Mouse (Mus musculus) small intestine, adult 2 months (tissue): Measurements from ENCODE around the gene Morf4l2. TPM values are rescaled to one million over a fixed set of nuclear protein-coding genes. Genes with fewer than 3 reads are reported as not detected.

Experiments used
- H3K27ac ChIP-seq: fragments of 200-500 bp; 2 replicates; pipeline ENCODE4 v1.5.1; 2012; ENCODE audit warnings: low read depth, low read length, control low read depth, inconsistent platforms; ENCODE audit not compliant: insufficient read depth
- H3K27me3 ChIP-seq: fragments of 200-500 bp; 2 replicates; pipeline ENCODE4 v1.6.1; 2012; ENCODE audit warnings: mild to moderate bottlenecking, moderate library complexity, low read length, inconsistent platforms; ENCODE audit not compliant: control insufficient read depth, insufficient read depth
- H3K36me3 ChIP-seq: fragments of 200-500 bp; 2 replicates; pipeline ENCODE4 v1.6.1; 2012; ENCODE audit warnings: mild to moderate bottlenecking, low read length, control low read depth, inconsistent platforms; ENCODE audit not compliant: control insufficient read depth, insufficient read depth
- H3K4me1 ChIP-seq: fragments of 200-500 bp; 2 replicates; pipeline ENCODE4 v1.6.1; 2012; ENCODE audit warnings: low read length, inconsistent platforms, mixed read lengths; ENCODE audit not compliant: control insufficient read depth, insufficient read depth, insufficient read length
- H3K4me3 ChIP-seq: fragments of 200-500 bp; 2 replicates; pipeline ENCODE4 v1.5.1; 2012; ENCODE audit warnings: low read depth, mild to moderate bottlenecking, control low read depth, inconsistent platforms, low read length, moderate library complexity
- CTCF ChIP-seq: fragments of 200-500 bp; IDR thresholded peaks from 2 replicates; pipeline ENCODE4 v1.5.1; 2012; ENCODE audit warnings: low read depth, mild to moderate bottlenecking, control low read depth, inconsistent platforms, low read length, moderate library complexity, mixed read lengths; ENCODE audit not compliant: insufficient replicate concordance, insufficient read length; ENCODE audit errors: extremely low read depth
- POLR2A ChIP-seq: fragments of 200-500 bp; IDR thresholded peaks from 2 replicates; pipeline ENCODE4 v1.6.1; 2012; ENCODE audit warnings: low read depth, mild to moderate bottlenecking, control low read depth, inconsistent platforms, low read length, moderate library complexity
- WGBS: fragments of 180-500 bp; shearing (Covaris S2); methylation state at CpG from one replicate; pipeline ENCODE4 v1.1.7; 2018; 5-methylcytosine and 5-hydroxymethylcytosine counted together
- polyA plus RNA-seq: library from polyadenylated mRNA; depleted of rRNA; stranded (reverse); fragments of >200 nt; gene quantifications from 2 replicates; pipeline ENCODE4 v1.2.3, GENCODE M21; 2012; rRNA removed

Morf4l2 gene
- 6.8 and 11.4 TPM in 2 replicates for polyA plus RNA-seq

DNA sequence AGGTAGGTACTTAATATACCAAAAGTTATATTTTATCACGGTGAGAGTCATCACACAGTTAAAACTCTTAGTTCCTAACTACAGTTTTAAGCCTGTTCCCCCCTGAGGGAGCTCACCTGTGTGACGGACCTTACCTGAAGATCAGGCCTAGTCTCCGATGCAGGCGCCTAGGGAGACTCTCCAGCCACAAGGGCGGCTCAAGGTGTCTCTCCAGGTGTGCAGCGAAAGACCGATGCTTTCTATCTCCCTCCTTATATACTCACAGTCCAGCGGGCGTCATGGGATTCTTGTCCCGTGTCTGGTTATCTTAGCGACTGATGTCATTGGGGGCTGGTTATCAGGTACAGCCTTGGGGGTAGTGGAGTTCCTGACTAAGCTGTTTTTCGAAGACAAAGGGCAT is at the start of gene Morf4l2:
Morf4l2 (minus strand) TSS at position 232 of the 400 bp plus-strand sequence.
- Histone ChIP-seq H3K4me3 (peak within 1 kb of the TSS; percentile 100; the same call in 1 of the 2 replicates), H3K36me3 (peaks cover 1% of the 10 kb centered on the region), H3K27me3 (no peaks in the 10 kb centered on the region), H3K27ac (peak within 1 kb of the TSS; percentile 99), H3K4me1 (peaks cover 2% of the 10 kb centered on the region; the same call in 1 of the 2 replicates)
- 89% methylated on average over 12 of the region's 12 CpGs for WGBS
- no peak for TF ChIP-seq POLR2A
- no peak for TF ChIP-seq CTCF

DNA sequence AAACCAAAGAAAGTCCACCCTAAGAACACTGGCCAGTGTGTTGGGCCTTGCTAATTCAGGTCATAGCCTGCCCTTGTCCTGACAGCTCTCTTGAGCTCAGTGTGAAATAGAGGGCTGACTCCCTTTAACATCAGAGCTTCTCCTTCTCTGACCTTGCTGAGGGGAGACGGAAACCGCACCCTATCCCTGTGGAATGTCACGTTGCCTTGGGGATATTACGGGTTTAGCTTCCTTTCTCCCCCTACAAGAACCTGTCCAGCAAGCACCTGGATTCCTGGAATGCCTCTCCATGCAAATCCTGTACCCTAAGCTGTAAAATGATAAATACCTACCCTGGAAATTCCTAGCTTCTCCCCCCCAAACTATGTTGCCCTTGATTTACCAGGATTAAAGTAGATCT is 46.0 kb upstream of the Morf4l2 start:
- H3K27ac ChIP-seq, result no peak overlapping the region
- TF ChIP-seq POLR2A (no peak), CTCF (no peak)
- 75% methylated on average over 4 of the region's 4 CpGs for WGBS
- H3K4me3 ChIP-seq, result no peak overlapping the region
- no peaks in the 10 kb centered on the region for H3K4me1 ChIP-seq
- H3K27me3 ChIP-seq, result no peaks in the 10 kb centered on the region
- no peaks in the 10 kb centered on the region for H3K36me3 ChIP-seq

DNA sequence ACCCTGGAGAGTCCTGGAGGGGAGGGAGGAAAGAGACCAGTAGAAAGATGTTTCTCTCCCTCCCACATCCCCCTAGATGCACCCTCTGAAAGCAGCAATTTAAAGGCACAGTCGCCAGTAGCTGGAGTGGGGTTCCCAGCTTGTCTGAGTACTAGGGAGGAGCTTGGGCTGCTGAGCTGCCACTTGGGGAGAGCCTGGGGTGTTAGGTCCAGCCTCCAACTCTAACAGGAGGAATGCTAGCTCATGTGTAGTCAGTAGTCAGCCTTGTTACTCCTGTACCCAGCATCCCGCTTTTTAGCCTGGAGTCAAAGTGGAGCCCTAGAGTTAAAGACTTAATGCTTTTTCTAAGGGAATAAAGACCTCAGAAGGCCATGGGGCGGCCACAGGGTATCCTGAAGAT is 36.6 kb upstream of the Morf4l2 start, which contains the start of gene Glra4:
Glra4 (minus strand) TSS at position 101 of the 400 bp plus-strand sequence.
- WGBS, result 89% methylated on average over 3 of the region's 3 CpGs
- no peak for TF ChIP-seq CTCF
- TF ChIP-seq POLR2A, result no peak
- no peaks in the 10 kb centered on the region for H3K4me1 ChIP-seq
- H3K36me3 ChIP-seq, result no peaks in the 10 kb centered on the region
- H3K27me3 ChIP-seq, result no peaks in the 10 kb centered on the region
- H3K27ac ChIP-seq, result no peak within 1 kb of the TSS
- no peak within 1 kb of the TSS for H3K4me3 ChIP-seq

DNA sequence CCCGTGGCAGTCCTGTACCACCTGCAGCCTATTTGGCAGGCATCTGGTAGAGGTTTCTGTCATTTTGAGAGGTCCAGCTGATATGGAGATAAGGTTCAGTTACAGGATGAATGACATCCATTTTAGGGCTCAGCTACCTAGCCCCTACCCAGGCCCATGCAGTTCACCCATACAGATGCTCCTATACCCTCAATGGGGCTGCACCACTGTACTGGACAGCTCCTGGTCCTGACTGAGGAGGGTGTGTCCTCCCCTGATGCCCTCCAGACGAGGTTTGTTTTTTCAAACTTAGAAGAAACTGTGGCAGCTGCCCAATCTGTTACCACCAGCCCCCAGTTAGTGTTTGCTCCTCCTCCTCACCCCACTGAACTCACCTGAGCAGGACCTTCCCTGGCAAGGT is 35.8 kb upstream of the Morf4l2 start:
- no peaks in the 10 kb centered on the region for H3K36me3 ChIP-seq
- H3K4me1 ChIP-seq, result no peaks in the 10 kb centered on the region
- 57% methylated on average over 2 of the region's 2 CpGs for WGBS
- no peaks in the 10 kb centered on the region for H3K27me3 ChIP-seq
- H3K27ac ChIP-seq, result no peak overlapping the region
- TF ChIP-seq POLR2A (no peak), CTCF (no peak)
- no peak overlapping the region for H3K4me3 ChIP-seq

DNA sequence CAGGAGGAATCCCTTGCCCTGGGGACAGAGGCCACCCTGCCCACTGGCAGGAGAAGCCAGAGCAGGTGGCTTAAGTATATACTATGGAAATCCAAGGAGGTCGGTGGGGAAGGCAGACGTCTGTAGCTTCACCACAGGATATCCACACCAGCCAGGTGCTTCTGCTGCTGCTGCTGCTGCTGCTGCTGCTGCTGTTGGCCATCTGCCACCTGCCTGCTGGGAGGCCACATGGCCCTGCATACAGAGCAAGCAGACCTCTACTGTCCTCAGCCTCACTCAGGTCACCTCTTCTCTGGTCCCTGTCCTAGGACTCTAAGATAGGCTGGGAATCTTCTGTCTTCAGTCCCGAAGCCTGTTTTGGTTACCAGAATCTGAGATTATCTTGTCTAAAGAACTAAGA is 34.6 kb upstream of the Morf4l2 start:
- no peak overlapping the region for H3K27ac ChIP-seq
- no peak for TF ChIP-seq POLR2A
- no peak for TF ChIP-seq CTCF
- no peaks in the 10 kb centered on the region for H3K4me1 ChIP-seq
- H3K27me3 ChIP-seq, result no peaks in the 10 kb centered on the region
- no peaks in the 10 kb centered on the region for H3K36me3 ChIP-seq
- 83% methylated on average over 3 of the region's 3 CpGs for WGBS
- no peak overlapping the region for H3K4me3 ChIP-seq

DNA sequence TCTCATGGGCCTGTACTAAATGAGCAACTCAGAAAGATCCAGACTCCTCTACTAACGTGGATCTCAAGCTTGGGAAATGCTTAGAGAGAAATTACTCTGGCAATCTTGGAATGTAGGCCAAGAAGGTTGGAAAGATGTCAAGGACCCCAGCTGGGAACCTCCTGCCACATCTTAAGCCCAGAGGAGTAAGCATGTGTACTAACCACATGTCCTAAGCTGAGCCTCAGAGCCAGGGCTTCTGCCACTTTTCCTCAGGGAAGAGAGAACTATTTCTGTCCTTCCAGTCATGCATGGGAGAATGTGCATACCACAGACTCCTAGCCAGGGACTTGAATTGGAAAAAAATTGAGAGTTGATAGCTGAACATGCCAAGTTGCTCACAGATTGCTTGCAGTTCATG is 29.5 kb upstream of the Morf4l2 start:
- no peaks in the 10 kb centered on the region for H3K4me1 ChIP-seq
- no peak overlapping the region for H3K27ac ChIP-seq
- WGBS, result 55% methylated on average over 1 of the region's 1 CpGs
- TF ChIP-seq POLR2A (no peak), CTCF (no peak)
- no peaks in the 10 kb centered on the region for H3K27me3 ChIP-seq
- H3K4me3 ChIP-seq, result no peak overlapping the region
- no peaks in the 10 kb centered on the region for H3K36me3 ChIP-seq

DNA sequence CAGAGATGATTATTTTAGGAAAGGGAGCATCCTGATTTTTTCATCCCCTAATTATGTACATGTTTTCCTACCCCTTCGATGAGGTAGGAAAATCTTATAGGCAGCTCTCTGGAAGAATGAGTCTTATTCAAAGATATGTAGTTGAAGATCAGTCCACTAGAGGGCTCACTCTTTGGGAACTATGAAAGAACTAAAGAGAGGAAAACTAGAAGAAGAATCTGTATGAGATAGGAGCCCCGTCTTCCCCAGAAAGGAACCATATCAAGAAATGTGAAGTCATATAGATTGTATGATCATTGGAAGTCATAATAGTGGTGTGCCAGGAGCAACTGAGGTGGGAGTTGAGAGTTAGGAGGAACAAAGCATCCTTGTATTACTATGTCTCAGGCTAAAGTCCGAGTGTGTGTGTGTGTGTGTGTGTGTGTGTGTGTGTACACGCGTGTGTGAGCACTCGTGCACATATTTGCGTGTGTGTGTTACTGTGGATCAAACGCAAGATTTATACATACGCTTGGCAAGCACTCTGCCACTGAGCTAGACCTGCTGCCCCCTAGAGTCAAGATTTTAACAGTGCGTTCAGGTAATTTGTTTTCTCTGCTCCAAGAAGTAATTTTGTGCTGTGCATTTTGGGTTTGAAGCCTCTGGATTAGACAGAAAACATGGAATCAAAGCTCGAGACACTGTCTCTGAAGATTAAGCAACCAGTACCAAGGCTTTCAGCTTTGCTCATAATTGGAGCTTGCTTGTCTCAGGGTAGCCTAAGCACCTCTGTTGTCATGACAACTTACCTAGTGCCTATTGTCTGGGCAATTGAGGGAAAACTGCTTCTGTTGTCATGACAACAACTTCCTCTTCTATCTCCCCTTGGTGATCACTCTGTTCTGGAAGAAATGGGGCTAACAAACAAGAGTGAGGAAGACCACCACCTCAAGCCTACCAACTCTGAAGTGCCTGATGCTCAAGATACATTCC is 17.9 kb upstream of the Morf4l2 start:
- TF ChIP-seq POLR2A, result no peak
- TF ChIP-seq CTCF, result peak; percentile 46; the same call in 1 of the 2 replicates
- Histone ChIP-seq H3K27me3 (no peaks in the 10 kb centered on the region), H3K4me1 (no peaks in the 10 kb centered on the region), H3K27ac (no peak overlapping the region), H3K4me3 (no peak overlapping the region), H3K36me3 (peaks cover 1% of the 10 kb centered on the region; the same call in 1 of the 2 replicates)
- WGBS, result 65% methylated on average over 11 of the region's 11 CpGs
